Mouse (Mus musculus): Measurements from ENCODE around the gene Rras. TPM values are rescaled to one million over a fixed set of nuclear protein-coding genes. Genes with fewer than 3 reads are reported as not detected.

Rras gene
- total and polyA plus RNA-seq, 3 experiments: 3.2 to 16.3 (median 5.6) TPM

DNA sequence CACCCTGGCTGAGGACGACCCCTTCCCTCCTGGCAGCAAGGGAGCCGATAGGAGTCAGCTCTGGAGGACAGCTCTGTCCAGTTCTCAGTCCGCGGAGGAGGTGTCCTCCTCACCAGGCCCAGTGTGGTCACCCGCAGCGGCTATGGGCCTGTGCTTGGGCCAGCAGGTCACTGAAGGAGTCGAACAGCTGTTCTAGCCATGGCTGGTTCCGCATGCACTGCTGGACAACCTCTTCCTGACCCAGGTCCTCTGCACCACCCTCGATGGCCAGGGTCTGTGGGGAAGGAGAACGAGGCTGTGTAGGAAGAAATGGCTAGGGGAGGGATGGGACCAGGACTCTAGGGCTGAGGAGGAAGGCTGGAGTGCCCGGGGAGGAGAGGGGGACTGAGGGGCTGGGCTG lies 10.6 kb downstream of the Rras start:
- no peak for DNase-seq (ENCODE audit: low spot score)
- peaks cover 12% of the 10 kb centered on the region; the same call in 1 of the 2 replicates for H3K4me1 ChIP-seq (ENCODE audit: insufficient read depth, low read depth, low read length)

DNA sequence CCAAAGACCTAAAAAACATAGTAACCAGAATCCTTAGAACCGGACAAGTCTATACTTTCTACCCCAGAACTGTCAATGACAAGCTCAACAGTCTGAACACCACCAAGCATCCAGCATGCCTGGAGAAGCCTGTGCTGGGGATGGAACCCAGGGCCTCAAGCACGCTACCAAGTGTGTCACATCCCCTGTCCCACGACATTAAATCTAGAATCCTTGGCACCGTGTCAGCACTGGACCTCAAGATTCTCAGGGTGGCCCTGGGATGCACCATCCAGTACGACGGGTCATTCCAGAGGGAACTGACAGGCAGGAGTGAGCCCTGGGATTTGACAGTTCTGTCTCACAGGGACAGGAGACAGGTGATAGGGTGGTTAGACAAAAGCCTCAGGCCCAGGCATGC lies 12.2 kb downstream of the Rras start:
- no peak for ATAC-seq (ENCODE audit: extremely low read depth, insufficient number of reproducible peaks, low FRiP score, poor library complexity, severe bottlenecking)
- TF ChIP-seq TAL1 (conservative IDR thresholded peaks at IDR 0.05; ENCODE audit: low read depth, low read length) (no peak), GATA1 (IDR thresholded peaks at IDR 0.05; ENCODE audit: borderline replicate concordance, low read length) (no peak), GATA2 (IDR thresholded peaks at IDR 0.05; ENCODE audit: borderline replicate concordance, low read depth, low read length) (no peak), POLR2AphosphoS5 (IDR thresholded peaks at IDR 0.05; ENCODE audit: insufficient replicate concordance, low read depth, low read length) (no peak)
- peaks cover 8% of the 10 kb centered on the region; the same call in 1 of the 2 replicates for H3K4me1 ChIP-seq (ENCODE audit: insufficient read depth, low read depth, low read length)
- no peak overlapping the region for H3K4me3 ChIP-seq (ENCODE audit: low read depth, low read length)
- no peak for DNase-seq (ENCODE audit: low spot score)
- no peaks in the 10 kb centered on the region for H3K27me3 ChIP-seq (ENCODE audit: insufficient read depth, low read length)
- H3K36me3 ChIP-seq (replicated peaks): peaks cover 92% of the 10 kb centered on the region
- H3K9me3 ChIP-seq (replicated peaks): no peaks in the 10 kb centered on the region

More for the DNA sequence above, 10.6 kb downstream of the Rras start:
- no peaks in the 10 kb centered on the region for H3K27me3 ChIP-seq (ENCODE audit: insufficient read depth, low read length)
- no peak overlapping the region for H3K4me3 ChIP-seq (ENCODE audit: low read depth, low read length)
- no peak for TF ChIP-seq TAL1 (conservative IDR thresholded peaks at IDR 0.05; ENCODE audit: low read depth, low read length)
- TF ChIP-seq CTCF (IDR thresholded peaks at IDR 0.05; ENCODE audit: low read depth, low read length): no peak
- no peak for TF ChIP-seq POLR2AphosphoS5 (IDR thresholded peaks at IDR 0.05; ENCODE audit: insufficient replicate concordance, low read depth, low read length)
- TF ChIP-seq GATA1 (IDR thresholded peaks at IDR 0.05; ENCODE audit: borderline replicate concordance, low read length): no peak
- TF ChIP-seq GATA2 (IDR thresholded peaks at IDR 0.05; ENCODE audit: borderline replicate concordance, low read depth, low read length): no peak
- ATAC-seq (ENCODE audit: extremely low read depth, insufficient number of reproducible peaks, low FRiP score, poor library complexity, severe bottlenecking): no peak
- H3K9me3 ChIP-seq (replicated peaks): no peaks in the 10 kb centered on the region
- peaks cover 81% of the 10 kb centered on the region for H3K36me3 ChIP-seq (replicated peaks)

DNA sequence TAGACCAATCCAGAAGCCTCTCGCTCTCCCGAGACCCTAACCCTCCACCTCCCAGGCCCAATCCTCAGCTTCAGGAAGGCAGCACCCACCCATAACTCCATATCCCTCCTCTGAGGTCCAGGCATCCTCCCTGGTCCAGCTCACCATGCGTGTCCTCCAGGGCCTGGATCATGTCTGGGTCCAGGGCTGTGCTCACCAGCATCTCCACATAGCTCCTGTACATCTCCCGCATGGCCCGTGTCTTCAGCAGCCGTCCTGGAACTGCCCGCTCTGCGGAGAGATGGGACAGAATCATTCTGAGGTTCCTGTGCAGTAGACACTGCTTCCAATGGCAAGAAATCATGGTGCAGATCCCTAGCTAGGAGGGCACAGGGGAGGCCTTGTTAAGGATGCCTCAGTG lies 13.1 kb downstream of the Rras start:
- Histone ChIP-seq H3K27me3 (ENCODE audit: insufficient read depth, low read length) (no peaks in the 10 kb centered on the region), H3K36me3 (replicated peaks) (peaks cover 96% of the 10 kb centered on the region), H3K4me1 (ENCODE audit: insufficient read depth, low read depth, low read length) (0 out of 2 replicates have a peak, but pooled peaks cover 5% of the 10 kb centered on the region), H3K9me3 (replicated peaks) (no peaks in the 10 kb centered on the region), H3K4me3 (ENCODE audit: low read depth, low read length) (no peak overlapping the region)
- no peak for TF ChIP-seq TAL1 (conservative IDR thresholded peaks at IDR 0.05; ENCODE audit: low read depth, low read length)
- no peak for TF ChIP-seq POLR2AphosphoS5 (IDR thresholded peaks at IDR 0.05; ENCODE audit: insufficient replicate concordance, low read depth, low read length)
- TF ChIP-seq GATA1 (IDR thresholded peaks at IDR 0.05; ENCODE audit: borderline replicate concordance, low read length): no peak
- DNase-seq (ENCODE audit: low spot score) (no peak), ATAC-seq (ENCODE audit: extremely low read depth, insufficient number of reproducible peaks, low FRiP score, poor library complexity, severe bottlenecking) (no peak)

DNA sequence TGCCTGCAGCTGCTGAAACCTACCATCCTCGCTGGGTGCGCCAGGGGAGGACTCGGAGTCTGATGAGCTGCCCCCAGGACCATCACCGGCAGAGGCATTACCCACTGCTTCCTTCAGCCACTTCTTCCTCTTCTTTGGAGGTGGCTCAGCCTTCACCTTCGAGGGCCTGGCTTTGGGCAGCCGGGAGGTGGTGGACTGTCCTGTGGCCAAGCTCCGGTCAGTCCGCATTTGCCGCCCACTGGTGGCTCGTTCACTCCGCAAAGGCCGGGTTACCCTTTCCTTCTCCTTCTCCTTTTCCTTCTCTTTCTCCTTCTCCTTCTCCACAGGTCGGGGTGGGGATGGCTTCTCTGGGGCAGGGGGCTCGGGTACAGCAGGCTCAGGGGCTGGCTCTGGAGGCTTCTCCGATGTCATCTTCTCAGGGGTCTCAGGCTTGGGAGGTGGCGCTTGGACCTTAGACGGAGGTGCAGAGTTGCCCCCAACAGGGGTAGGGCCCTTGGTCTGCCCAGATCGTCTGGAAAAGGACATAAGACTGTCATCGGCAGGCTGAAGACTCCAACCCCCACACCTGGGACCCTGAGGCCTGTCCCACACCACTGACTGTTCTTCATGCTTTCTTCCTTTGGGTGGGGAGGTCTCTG lies 16.1 kb downstream of the Rras start:
- ATAC-seq (ENCODE audit: extremely low read depth, insufficient number of reproducible peaks, low FRiP score, poor library complexity, severe bottlenecking): no peak
- Histone ChIP-seq H3K36me3 (replicated peaks) (peaks cover 97% of the 10 kb centered on the region), H3K27me3 (ENCODE audit: insufficient read depth, low read length) (no peaks in the 10 kb centered on the region), H3K4me3 (ENCODE audit: low read depth, low read length) (no peak overlapping the region), H3K4me1 (ENCODE audit: insufficient read depth, low read depth, low read length) (peaks cover 8% of the 10 kb centered on the region; the same call in 1 of the 2 replicates), H3K9me3 (replicated peaks) (no peaks in the 10 kb centered on the region)
- no peak for DNase-seq (ENCODE audit: low spot score)
- no peak for TF ChIP-seq GATA1 (IDR thresholded peaks at IDR 0.05; ENCODE audit: borderline replicate concordance, low read length)
- TF ChIP-seq POLR2AphosphoS5 (IDR thresholded peaks at IDR 0.05; ENCODE audit: insufficient replicate concordance, low read depth, low read length): no peak
- no peak for TF ChIP-seq TAL1 (conservative IDR thresholded peaks at IDR 0.05; ENCODE audit: low read depth, low read length)
- no peak for TF ChIP-seq GATA2 (IDR thresholded peaks at IDR 0.05; ENCODE audit: borderline replicate concordance, low read depth, low read length)
- no peak for TF ChIP-seq CTCF (IDR thresholded peaks at IDR 0.05; ENCODE audit: low read depth, low read length)

DNA sequence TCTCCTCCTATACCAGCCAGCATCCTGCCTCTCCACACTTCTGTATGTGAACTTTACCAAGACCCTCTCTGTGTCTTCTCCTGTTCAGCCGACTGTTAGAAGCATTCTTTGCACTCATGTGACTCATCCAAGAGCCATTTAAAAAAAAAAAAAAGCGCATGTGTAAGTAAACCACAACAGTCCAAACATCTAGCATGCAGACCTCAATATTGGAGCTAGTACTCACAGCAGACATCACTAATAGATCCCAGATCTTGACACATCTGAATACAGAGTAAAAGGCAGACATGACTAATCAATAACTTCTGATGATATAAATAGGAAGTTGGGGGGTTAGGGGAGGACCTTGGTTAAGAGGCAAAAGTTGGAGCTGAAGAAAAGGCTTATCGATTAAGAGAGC lies 17.9 kb downstream of the Rras start:
- H3K4me1 ChIP-seq (ENCODE audit: insufficient read depth, low read depth, low read length): peaks cover 8% of the 10 kb centered on the region; the same call in 1 of the 2 replicates
- DNase-seq (ENCODE audit: low spot score): no peak
- H3K27me3 ChIP-seq (ENCODE audit: insufficient read depth, low read length): no peaks in the 10 kb centered on the region
- no peak overlapping the region for H3K4me3 ChIP-seq (ENCODE audit: low read depth, low read length)
- no peaks in the 10 kb centered on the region for H3K9me3 ChIP-seq (replicated peaks)
- peaks cover 96% of the 10 kb centered on the region for H3K36me3 ChIP-seq (replicated peaks)
- TF ChIP-seq GATA1 (IDR thresholded peaks at IDR 0.05; ENCODE audit: borderline replicate concordance, low read length): no peak
- no peak for TF ChIP-seq TAL1 (conservative IDR thresholded peaks at IDR 0.05; ENCODE audit: low read depth, low read length)
- no peak for TF ChIP-seq POLR2AphosphoS5 (IDR thresholded peaks at IDR 0.05; ENCODE audit: insufficient replicate concordance, low read depth, low read length)
- TF ChIP-seq GATA2 (IDR thresholded peaks at IDR 0.05; ENCODE audit: borderline replicate concordance, low read depth, low read length): no peak
- TF ChIP-seq CTCF (IDR thresholded peaks at IDR 0.05; ENCODE audit: low read depth, low read length): no peak
- no peak for ATAC-seq (ENCODE audit: extremely low read depth, insufficient number of reproducible peaks, low FRiP score, poor library complexity, severe bottlenecking)

DNA sequence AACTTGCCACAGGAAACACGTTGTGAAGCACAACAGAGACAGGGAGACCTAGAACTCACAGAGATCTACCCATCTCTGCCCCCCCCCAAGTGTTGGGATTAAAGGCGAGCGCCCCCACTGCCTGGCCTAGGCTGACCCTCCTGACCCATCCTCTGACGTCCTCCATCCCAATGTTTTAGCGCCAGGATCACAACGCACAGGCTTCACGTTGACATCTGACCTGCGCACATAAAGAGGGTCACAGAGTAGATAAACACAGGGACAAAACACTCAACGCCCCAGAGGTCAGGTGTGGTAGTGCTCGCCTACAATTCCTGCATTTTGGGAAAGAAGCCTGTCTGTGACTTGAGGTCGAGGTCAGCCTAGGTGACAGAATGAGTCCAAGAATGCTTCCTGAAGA lies 18.9 kb downstream of the Rras start:
- TF ChIP-seq TAL1 (conservative IDR thresholded peaks at IDR 0.05; ENCODE audit: low read depth, low read length) (no peak), POLR2AphosphoS5 (IDR thresholded peaks at IDR 0.05; ENCODE audit: insufficient replicate concordance, low read depth, low read length) (no peak)
- ATAC-seq (ENCODE audit: extremely low read depth, insufficient number of reproducible peaks, low FRiP score, poor library complexity, severe bottlenecking) (no peak), DNase-seq (ENCODE audit: low spot score) (no peak)
- peaks cover 8% of the 10 kb centered on the region; the same call in 1 of the 2 replicates for H3K4me1 ChIP-seq (ENCODE audit: insufficient read depth, low read depth, low read length)
- no peaks in the 10 kb centered on the region for H3K27me3 ChIP-seq (ENCODE audit: insufficient read depth, low read length)
- no peaks in the 10 kb centered on the region for H3K9me3 ChIP-seq (replicated peaks)
- H3K36me3 ChIP-seq (replicated peaks): peaks cover 97% of the 10 kb centered on the region
- H3K4me3 ChIP-seq (ENCODE audit: low read depth, low read length): no peak overlapping the region
